7 mouse cellular contexts compared by ENCODE assay signal in the genomic region with DNA sequence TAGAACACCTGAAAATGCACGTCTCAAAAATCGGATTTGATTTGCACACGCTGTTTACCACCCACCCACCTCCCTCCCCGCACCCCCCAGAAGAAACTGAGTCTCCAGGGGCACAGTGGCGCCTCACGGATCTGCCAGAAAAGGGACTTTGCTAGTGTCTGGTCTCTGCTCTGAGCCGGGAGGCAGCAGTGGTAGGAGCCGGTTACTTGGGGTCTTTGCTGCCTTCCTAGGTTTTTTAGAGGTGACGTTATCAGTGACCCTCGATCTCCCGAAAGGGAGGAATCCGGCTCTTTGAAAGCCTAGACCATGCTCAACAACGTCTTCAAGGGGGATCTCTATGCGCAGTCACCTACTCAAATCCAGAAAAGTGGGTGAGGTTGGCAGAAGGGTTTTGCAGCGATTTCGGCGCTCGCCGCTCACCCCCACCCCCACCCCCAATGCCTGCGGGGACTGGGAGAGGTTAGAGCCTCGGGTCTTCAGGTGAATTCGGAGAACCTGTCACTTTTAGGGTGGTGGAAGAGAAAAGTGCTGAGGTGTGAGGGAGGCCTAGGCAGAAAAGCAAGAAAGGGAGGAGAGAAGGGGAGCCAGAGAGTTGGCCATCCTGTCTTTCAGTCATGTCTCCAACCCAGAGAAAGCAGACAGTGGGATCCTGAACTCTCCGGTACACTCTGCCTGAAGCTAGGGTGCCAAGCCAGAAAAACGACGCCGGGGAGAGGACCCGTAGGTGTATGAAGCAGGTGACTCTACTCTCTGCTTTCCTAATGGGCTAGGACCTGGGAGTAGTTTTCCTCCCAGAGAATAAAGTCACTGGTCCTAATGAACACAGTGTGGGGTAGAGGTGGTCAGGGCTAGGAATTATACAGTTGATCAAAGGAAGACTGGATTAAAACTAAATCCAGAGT.
DNase-seq lines count a peak whose midpoint lies in the region; ATAC-seq lines count a peak whose summit lies in the region.

No protein-coding gene starts in this region.

- H3K36me3 ChIP-seq in lung, embryonic 15.5 days, result no peaks in the 10 kb centered on the region
- no peaks in the 10 kb centered on the region for H3K36me3 ChIP-seq in hindbrain, embryonic 15.5 days
- H3K36me3 ChIP-seq in midbrain, embryonic 14.5 days (ENCODE audit: control insufficient read depth, insufficient read depth, low read length), result no peaks in the 10 kb centered on the region

- H3K27me3 ChIP-seq in lung, embryonic 15.5 days, result peaks cover 23% of the 10 kb centered on the region
- no peaks in the 10 kb centered on the region for H3K27me3 ChIP-seq in hindbrain, embryonic 15.5 days
- H3K27me3 ChIP-seq in midbrain, embryonic 14.5 days (ENCODE audit: control insufficient read depth, insufficient read depth, low read length), result peaks cover 33% of the 10 kb centered on the region

- peaks cover 31% of the 10 kb centered on the region for H3K4me1 ChIP-seq in lung, embryonic 15.5 days
- H3K4me1 ChIP-seq in hindbrain, embryonic 15.5 days (replicated peaks), result peaks cover 69% of the 10 kb centered on the region
- H3K4me1 ChIP-seq in midbrain, embryonic 14.5 days (ENCODE audit: control insufficient read depth, insufficient read depth, low read length), result peaks cover 15% of the 10 kb centered on the region; the same call in 1 of the 2 replicates

- peak overlapping the region; percentile 44 for H3K4me3 ChIP-seq in lung, embryonic 15.5 days
- peak overlapping the region; percentile 39 for H3K4me3 ChIP-seq in hindbrain, embryonic 15.5 days
- 0 out of 2 replicates have a peak overlapping the region, but pooled peaks have one; percentile 8 for H3K4me3 ChIP-seq in midbrain, embryonic 14.5 days (replicated peaks; ENCODE audit: low read depth, low read length)

- WGBS in lung, embryonic 15.5 days, result 2% methylated on average over 27 of the region's 27 CpGs
- 2% methylated on average over 27 of the region's 27 CpGs for WGBS in hindbrain, embryonic 15.5 days
- 3% methylated on average over 27 of the region's 27 CpGs for WGBS in midbrain, embryonic 14.5 days

- DNase-seq in lung, postnatal 36 days, result no peak
- peak; percentile 56 for DNase-seq in cerebellum, adult 9-10 months
- peak; percentile 31 for DNase-seq in midbrain, embryonic 14.5 days
- DNase-seq in spleen, adult 12 weeks (ENCODE audit: low spot score), result no peak
- no peak for DNase-seq in right cerebral cortex, adult 2 months (ENCODE audit: low spot score in 2 of 2)

- H3K9me3 ChIP-seq in lung, embryonic 15.5 days, result no peaks in the 10 kb centered on the region
- no peaks in the 10 kb centered on the region for H3K9me3 ChIP-seq in hindbrain, embryonic 15.5 days
- no peaks in the 10 kb centered on the region for H3K9me3 ChIP-seq in midbrain, embryonic 14.5 days (ENCODE audit: control insufficient read depth, low read length)

- no peak for ATAC-seq in lung, embryonic 15.5 days (ENCODE audit: borderline replicate concordance, extremely low read depth, low FRiP score, low TSS enrichment)
- ATAC-seq in hindbrain, embryonic 15.5 days (ENCODE audit: low FRiP score, low read depth), result 0 out of 2 replicates have a peak, but pooled peaks have one; percentile 2
- no peak for ATAC-seq in midbrain, embryonic 14.5 days (ENCODE audit: low FRiP score, low TSS enrichment)

- peak overlapping the region; percentile 40 for H3K9ac ChIP-seq in lung, embryonic 15.5 days
- peak overlapping the region; percentile 35 for H3K9ac ChIP-seq in hindbrain, embryonic 15.5 days
- H3K9ac ChIP-seq in midbrain, embryonic 14.5 days (replicated peaks; ENCODE audit: low read length), result no peak overlapping the region

- H3K27ac ChIP-seq in lung, embryonic 15.5 days, result peak overlapping the region; percentile 88
- peak overlapping the region; percentile 92 for H3K27ac ChIP-seq in hindbrain, embryonic 15.5 days (replicated peaks)
- H3K27ac ChIP-seq in midbrain, embryonic 14.5 days (replicated peaks; ENCODE audit: low read depth, low read length), result no peak overlapping the region; the same call in 1 of the 2 replicates

- peak overlapping the region; percentile 69 for H3K4me2 ChIP-seq in lung, embryonic 15.5 days
- H3K4me2 ChIP-seq in hindbrain, embryonic 15.5 days, result peak overlapping the region; percentile 73
- H3K4me2 ChIP-seq in midbrain, embryonic 14.5 days (ENCODE audit: low read length), result peak overlapping the region; percentile 37

Comparison
In these comparisons a context has a peak if more than half of its experiments do, and no peak if none do; other contexts are left out.
1. DNase-seq: peak in cerebellum, adult 9-10 months (single experiment) and midbrain, embryonic 14.5 days (single experiment); none in lung, postnatal 36 days (single experiment), spleen, adult 12 weeks (single experiment) and right cerebral cortex, adult 2 months (0 of 2).
2. Peak in every context shown above with its lines, with median percentiles within 50 percentile points of each other: H3K4me2 ChIP-seq and H3K4me3 ChIP-seq.